16 mouse cellular contexts compared by ENCODE assay signal in genomic region chr13:103196307-103196706, GRCm38 (mm10).
A peak's percentile ranks its signal among the peaks of the same experiment; 100 is the strongest.
DNase-seq lines count a peak whose midpoint lies in the region; ATAC-seq and TF ChIP-seq lines count a peak whose summit lies in the region.
"Had no signal": no experiment of that assay in that cellular context is flagged by ENCODE, and none has a peak within 500 bp of the region (broad histone marks: within the 10 kb centered on the region; RNA-seq: fewer than 3 reads in every experiment).

No protein-coding gene starts in this region.

- H3K4me3 ChIP-seq in gastrocnemius, adult 2 months = no peak overlapping the region
- no peak overlapping the region for H3K4me3 ChIP-seq in kidney, adult 2 months (ENCODE audit: insufficient read depth, low read depth, low read length)
- H3K4me3 ChIP-seq in midbrain, postnatal 0 days (ENCODE audit: low read depth, low read length) = no peak overlapping the region
- no peak overlapping the region for H3K4me3 ChIP-seq in midbrain, embryonic 16.5 days (ENCODE audit: low read depth, low read length)
- H3K4me3 ChIP-seq: embryonic facial prominence, embryonic 13.5 days; liver, embryonic 13.5 days; neural tube, embryonic 12.5 days had no signal

- TF ChIP-seq POLR2A in kidney, adult 2 months (IDR thresholded peaks at IDR 0.05; ENCODE audit: low read depth, low read length) = no peak

- TF ChIP-seq CTCF in gastrocnemius, adult 2 months (IDR thresholded peaks at IDR 0.05) = peak; percentile 17; the same call in 1 of the 2 replicates
- no peak; the same call in 1 of the 2 replicates for TF ChIP-seq CTCF in kidney, adult 2 months (conservative IDR thresholded peaks at IDR 0.05; ENCODE audit: insufficient read depth, insufficient read length, low read depth, low read length)
- 0 out of 2 replicates have a peak, but pooled peaks have one; percentile 27 for TF ChIP-seq CTCF in midbrain, postnatal 0 days (IDR thresholded peaks at IDR 0.05)

- no peaks in the 10 kb centered on the region for H3K36me3 ChIP-seq in kidney, adult 2 months (ENCODE audit: control insufficient read depth, insufficient read depth, low read length)
- no peaks in the 10 kb centered on the region for H3K36me3 ChIP-seq in midbrain, postnatal 0 days (ENCODE audit: insufficient read depth, low read length)
- H3K36me3 ChIP-seq in midbrain, embryonic 16.5 days (ENCODE audit: control insufficient read depth, insufficient read depth, low read length) = no peaks in the 10 kb centered on the region
- H3K36me3 ChIP-seq: embryonic facial prominence, embryonic 13.5 days; liver, embryonic 13.5 days; neural tube, embryonic 12.5 days had no signal

- intact Hi-C loops in gastrocnemius, adult 2 months (cut with DNase I) = no loop called here
- intact Hi-C loops in gastrocnemius, postnatal 36 days (cut with DNase I) = no loop called here

- H3K9ac ChIP-seq in midbrain, postnatal 0 days (replicated peaks; ENCODE audit: low read length, poor library complexity, severe bottlenecking) = no peak overlapping the region
- H3K9ac ChIP-seq in midbrain, embryonic 16.5 days (ENCODE audit: low read depth, low read length) = no peak overlapping the region
- H3K9ac ChIP-seq: embryonic facial prominence, embryonic 13.5 days; liver, embryonic 13.5 days; neural tube, embryonic 12.5 days had no signal

- H3K9me3 ChIP-seq in midbrain, postnatal 0 days (ENCODE audit: low read length) = no peaks in the 10 kb centered on the region
- no peaks in the 10 kb centered on the region for H3K9me3 ChIP-seq in midbrain, embryonic 16.5 days (replicated peaks; ENCODE audit: control insufficient read depth, low read length, poor library complexity, severe bottlenecking)
- H3K9me3 ChIP-seq: embryonic facial prominence, embryonic 13.5 days; liver, embryonic 13.5 days; neural tube, embryonic 12.5 days had no signal

- no peak for DNase-seq in gastrocnemius, adult 2 months
- DNase-seq in gastrocnemius, postnatal 36 days = no peak
- DNase-seq in kidney, adult 2 months = peak; percentile 15
- DNase-seq in kidney, postnatal 10 days = no peak
- no peak for DNase-seq in midbrain, postnatal 0 days (ENCODE audit: low spot score)
- DNase-seq in retina, embryonic 14.5 days (ENCODE audit: low spot score) = no peak
- DNase-seq: adrenal gland, adult 2 months; cerebellum, postnatal 10 days; layer of hippocampus, postnatal 36 days; liver, embryonic 13.5 days; lung, postnatal 14 days; spleen, adult 18-20 months; thymus, adult 2 months had no signal

- no peak for ATAC-seq in midbrain, postnatal 0 days (ENCODE audit: low FRiP score)
- no peak for ATAC-seq in midbrain, embryonic 16.5 days

- 47% methylated on average over 5 of the region's 5 CpGs for WGBS in kidney, adult 2 months
- WGBS in midbrain, postnatal 0 days = 68% methylated on average over 5 of the region's 5 CpGs
- 79% methylated on average over 5 of the region's 5 CpGs for WGBS in midbrain, embryonic 16.5 days

- no peak overlapping the region for H3K4me2 ChIP-seq in midbrain, postnatal 0 days (ENCODE audit: low read depth, low read length, poor library complexity, severe bottlenecking)
- H3K4me2 ChIP-seq in midbrain, embryonic 16.5 days (ENCODE audit: low read length) = no peak overlapping the region
- H3K4me2 ChIP-seq: embryonic facial prominence, embryonic 13.5 days; liver, embryonic 13.5 days; neural tube, embryonic 12.5 days had no signal

- H3K4me1 ChIP-seq in kidney, adult 2 months (ENCODE audit: control insufficient read depth, insufficient read depth, low read length) = no peaks in the 10 kb centered on the region
- H3K4me1 ChIP-seq in midbrain, postnatal 0 days (ENCODE audit: insufficient read depth, low read length) = no peaks in the 10 kb centered on the region
- no peaks in the 10 kb centered on the region; the same call in 1 of the 2 replicates for H3K4me1 ChIP-seq in midbrain, embryonic 16.5 days (ENCODE audit: control insufficient read depth, insufficient read depth, low read length)
- H3K4me1 ChIP-seq: embryonic facial prominence, embryonic 13.5 days; liver, embryonic 13.5 days; neural tube, embryonic 12.5 days had no signal

- no peaks in the 10 kb centered on the region for H3K27me3 ChIP-seq in kidney, adult 2 months (replicated peaks; ENCODE audit: control insufficient read depth, insufficient read depth, low read length)
- H3K27me3 ChIP-seq in midbrain, postnatal 0 days (ENCODE audit: insufficient read depth, low read length) = no peaks in the 10 kb centered on the region
- no peaks in the 10 kb centered on the region for H3K27me3 ChIP-seq in midbrain, embryonic 16.5 days (ENCODE audit: control insufficient read depth, insufficient read depth, low read depth, low read length)
- H3K27me3 ChIP-seq: embryonic facial prominence, embryonic 13.5 days; liver, embryonic 13.5 days; neural tube, embryonic 12.5 days had no signal

- no peak overlapping the region for H3K27ac ChIP-seq in gastrocnemius, adult 2 months
- no peak overlapping the region for H3K27ac ChIP-seq in kidney, adult 2 months (ENCODE audit: insufficient read depth, low read depth, low read length)
- no peak overlapping the region for H3K27ac ChIP-seq in midbrain, postnatal 0 days (ENCODE audit: low read depth, low read length)
- no peak overlapping the region for H3K27ac ChIP-seq in midbrain, embryonic 16.5 days (ENCODE audit: low read length)
- H3K27ac ChIP-seq: embryonic facial prominence, embryonic 13.5 days; liver, embryonic 13.5 days; neural tube, embryonic 12.5 days had no signal
